Mouse (Mus musculus) limb, embryonic 11.5 days (tissue): Measurements from ENCODE around the gene Krtcap3. TPM values are rescaled to one million over a fixed set of nuclear protein-coding genes. Genes with fewer than 3 reads are reported as not detected.
"Not testable (repeated sequence)": the region's sequence is repeated elsewhere in the genome, so short reads cannot be mapped to it uniquely, and the experiment has no call there.

Experiments used
- ATAC-seq: fragments of 200-750 bp; cut with Nextera tagmentation; 2 replicates; pipeline ENCODE4 v1.8.0; 2017; ENCODE audit warnings: low read depth; ENCODE audit not compliant: insufficient number of reproducible peaks, low FRiP score, low TSS enrichment
- DNase-seq: peaks from one replicate; pipeline ENCODE4 v3.0.0-alpha.2; 2015; ENCODE audit warnings: low spot score
- H3K27ac ChIP-seq: fragments of 300-500 bp; sonication (generic); replicated peaks from 2 replicates; pipeline ENCODE4 v1.5.1; 2014; ENCODE audit warnings: low read depth, mild to moderate bottlenecking, low read length
- H3K27me3 ChIP-seq: fragments of 300-500 bp; sonication (generic); 2 replicates; pipeline ENCODE4 v1.6.1; 2014; ENCODE audit warnings: mild to moderate bottlenecking, low read length, mixed read lengths; ENCODE audit not compliant: control insufficient read depth, insufficient read depth
- H3K36me3 ChIP-seq: fragments of 300-500 bp; sonication (generic); 2 replicates; pipeline ENCODE4 v1.6.1; 2014; ENCODE audit warnings: mild to moderate bottlenecking, low read length, moderate library complexity, mixed read lengths; ENCODE audit not compliant: control insufficient read depth, insufficient read depth
- H3K4me1 ChIP-seq: fragments of 300-500 bp; sonication (generic); 2 replicates; pipeline ENCODE4 v1.6.1; 2014; ENCODE audit warnings: low read length, mixed read lengths; ENCODE audit not compliant: control insufficient read depth, insufficient read depth
- H3K4me2 ChIP-seq: fragments of 300-500 bp; sonication (generic); 2 replicates; pipeline ENCODE4 v1.6.1; 2014; ENCODE audit warnings: low read depth, mild to moderate bottlenecking, moderate library complexity; ENCODE audit not compliant: severe bottlenecking
- H3K4me3 ChIP-seq: fragments of 300-500 bp; sonication (generic); 2 replicates; pipeline ENCODE4 v1.5.1; 2014; ENCODE audit warnings: low read depth, low read length
- H3K9ac ChIP-seq: fragments of 300-500 bp; sonication (generic); 2 replicates; pipeline ENCODE4 v1.6.1; 2014; ENCODE audit warnings: mild to moderate bottlenecking, low read length
- H3K9me3 ChIP-seq: fragments of 300-500 bp; sonication (generic); 2 replicates; pipeline ENCODE4 v1.6.1; 2016; ENCODE audit warnings: low read length; ENCODE audit not compliant: control insufficient read depth
- WGBS: fragments of 180-500 bp; shearing (Covaris S2); extraction: QIAGEN DNeasy Blood & Tissue Kit; methylation state at CpG from one replicate; pipeline ENCODE4 v1.1.7; 2014; 5-methylcytosine and 5-hydroxymethylcytosine counted together
- polyA plus RNA-seq: library from polyadenylated mRNA; unstranded; fragments of >200 nt; fragmentation: Nextera tagmentation; extraction: Ambion mirVana; gene quantifications from 2 replicates; pipeline ENCODE4 v1.2.1, GENCODE M21; 2014

Gene Krtcap3
- polyA plus RNA-seq: 23.3 and 24.9 TPM in 2 replicates

DNA sequence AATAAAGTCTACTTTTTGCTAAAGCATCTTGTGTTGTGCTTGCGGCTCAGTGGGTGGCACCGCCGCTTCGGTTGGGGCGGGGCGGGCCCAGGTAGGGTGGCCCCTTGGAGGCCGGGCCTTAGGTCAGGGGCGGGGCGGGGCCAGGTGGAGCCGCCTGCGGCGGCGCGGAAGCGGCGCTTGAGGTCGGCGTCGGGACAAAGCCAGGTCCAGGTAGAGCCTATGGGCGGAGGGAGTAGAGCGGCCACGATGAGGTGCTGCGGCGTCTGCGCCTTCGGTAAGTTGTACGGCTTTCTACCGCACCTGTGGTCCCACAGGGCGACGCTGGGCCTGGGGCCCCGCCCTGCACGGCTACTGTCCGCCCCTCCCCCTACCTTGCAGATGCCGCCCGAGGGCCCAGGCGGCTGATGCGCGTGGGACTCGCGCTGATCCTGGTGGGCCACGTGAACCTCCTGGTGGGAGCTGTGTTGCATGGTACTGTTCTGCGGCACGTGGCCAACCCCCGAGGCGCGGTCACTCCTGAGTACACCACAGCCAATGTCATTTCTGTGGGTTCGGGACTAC lies at the start of gene Krtcap3:
TSS of gene Krtcap3 (plus strand) at position 151 of the 561 bp plus-strand sequence.
- ATAC-seq: peak; percentile 60

DNA sequence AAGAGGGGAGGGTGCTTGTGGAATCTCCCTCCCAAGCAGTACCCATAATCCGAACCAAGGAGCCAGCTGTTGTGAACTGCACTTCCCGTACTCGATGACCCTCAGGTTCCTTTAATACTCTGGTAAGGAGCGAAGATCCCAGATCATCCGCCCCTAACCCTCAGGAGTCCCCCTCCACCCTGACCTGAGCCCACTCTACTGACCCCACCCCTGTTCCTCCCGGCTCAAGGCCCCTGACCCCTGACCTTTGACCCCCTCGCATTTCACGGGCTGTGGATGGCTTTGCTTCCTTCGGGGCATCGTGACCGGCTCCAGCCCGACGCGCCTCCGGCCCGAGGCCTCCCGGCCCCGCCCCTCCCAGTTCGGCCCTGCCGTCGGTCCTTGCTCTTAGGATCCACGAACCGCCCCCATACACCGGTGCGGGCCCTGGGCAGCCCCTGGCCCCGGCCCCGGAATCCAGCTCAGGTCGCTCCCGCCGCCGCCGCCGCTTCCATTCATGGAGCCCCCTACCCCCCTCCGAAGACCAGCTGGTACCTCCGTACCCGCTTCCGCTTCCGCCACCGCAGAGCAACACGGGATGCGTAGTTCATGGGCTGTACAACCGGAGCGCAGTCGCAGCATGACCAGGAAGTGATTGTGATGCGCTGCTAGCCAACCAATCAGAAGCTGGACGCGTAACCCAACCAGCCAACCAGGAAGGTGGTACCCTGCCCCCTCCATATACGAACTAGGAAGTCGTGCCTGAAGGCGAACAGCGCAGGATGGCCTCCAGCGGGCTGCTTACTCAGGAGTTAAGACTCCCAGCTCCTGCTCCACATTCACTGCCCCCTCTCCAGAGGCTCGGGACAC lies 49.5 kb upstream of the Krtcap3 start, which contains the start of gene Zfp513:
TSS of gene Zfp513 (minus strand) at position 562 of the 849 bp plus-strand sequence.
- Histone ChIP-seq H3K4me2 (peak within 1 kb of the TSS; percentile 84), H3K27me3 (no peaks in the 10 kb centered on the region), H3K4me1 (peaks cover 3% of the 10 kb centered on the region; the same call in 1 of the 2 replicates), H3K9ac (peak within 1 kb of the TSS; percentile 83), H3K27ac (peak within 1 kb of the TSS; percentile 56; the same call in 1 of the 2 replicates), H3K4me3 (peak within 1 kb of the TSS; percentile 78), H3K36me3 (peaks cover 51% of the 10 kb centered on the region), H3K9me3 (peaks cover 5% of the 10 kb centered on the region)
- DNase-seq (peak; percentile 96), ATAC-seq (peak; percentile 97)
- WGBS: under 1% methylated on average over 53 of the region's 53 CpGs

More for the DNA sequence above, at the start of gene Krtcap3:
- Histone ChIP-seq H3K27ac (no peak within 1 kb of the TSS; the same call in none of the 2 replicates), H3K4me2 (peak within 1 kb of the TSS; percentile 69), H3K36me3 (peaks cover 22% of the 10 kb centered on the region), H3K27me3 (no peaks in the 10 kb centered on the region), H3K4me1 (peaks cover 25% of the 10 kb centered on the region), H3K9ac (peak within 1 kb of the TSS; percentile 58), H3K9me3 (no peaks in the 10 kb centered on the region), H3K4me3 (peak within 1 kb of the TSS; percentile 40)
- DNase-seq: peak; percentile 70
- whole genome bisulfite sequencing: 5% methylated on average over 47 of the region's 47 CpGs

DNA sequence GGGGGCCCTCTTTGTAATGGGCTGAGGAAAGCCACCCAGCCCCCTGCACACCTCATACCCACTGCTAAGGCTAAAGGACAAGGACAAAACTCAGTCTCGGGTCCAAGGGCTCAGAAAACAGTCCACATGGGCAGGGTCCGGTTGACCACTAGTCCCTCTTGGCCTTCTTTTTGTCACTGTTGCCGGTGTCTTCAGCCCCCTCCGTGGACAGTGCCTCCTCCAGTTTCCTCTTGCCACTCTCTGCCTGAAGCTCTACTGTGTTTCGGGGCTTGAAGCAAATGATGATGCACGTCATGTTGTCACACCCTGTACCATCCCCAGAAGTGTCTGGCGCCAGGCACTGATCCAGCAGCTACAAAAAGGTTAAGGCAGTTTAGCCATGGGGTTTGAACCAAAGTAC lies 48.6 kb upstream of the Krtcap3 start:
- no peaks in the 10 kb centered on the region for H3K27me3 ChIP-seq
- 89% methylated on average over 7 of the region's 7 CpGs for WGBS
- peak overlapping the region; percentile 28 for H3K9ac ChIP-seq
- no peak for ATAC-seq
- H3K27ac ChIP-seq: peak overlapping the region; percentile 10; the same call in 1 of the 2 replicates
- peak overlapping the region; percentile 84 for H3K4me2 ChIP-seq
- H3K36me3 ChIP-seq: peaks cover 42% of the 10 kb centered on the region
- peaks cover 3% of the 10 kb centered on the region; the same call in 1 of the 2 replicates for H3K4me1 ChIP-seq
- H3K9me3 ChIP-seq: peaks cover 5% of the 10 kb centered on the region
- H3K4me3 ChIP-seq: peak overlapping the region; percentile 78
- DNase-seq: no peak

- no peaks in the 10 kb centered on the region for H3K27me3 ChIP-seq
- H3K4me3 ChIP-seq: no peak overlapping the region
- peaks cover 3% of the 10 kb centered on the region; the same call in 1 of the 2 replicates for H3K4me1 ChIP-seq
- H3K27ac ChIP-seq: no peak overlapping the region
- ATAC-seq (no peak), DNase-seq (no peak)
- no peak overlapping the region for H3K9ac ChIP-seq
- H3K4me2 ChIP-seq: no peak overlapping the region
- H3K36me3 ChIP-seq: peaks cover 32% of the 10 kb centered on the region
- peaks cover 5% of the 10 kb centered on the region for H3K9me3 ChIP-seq
- 90% methylated on average over 2 of the region's 2 CpGs for WGBS
These were observed 47.6 kb upstream of the Krtcap3 start for GRCm38 (mm10) chr5:31203866-31204265.

DNA sequence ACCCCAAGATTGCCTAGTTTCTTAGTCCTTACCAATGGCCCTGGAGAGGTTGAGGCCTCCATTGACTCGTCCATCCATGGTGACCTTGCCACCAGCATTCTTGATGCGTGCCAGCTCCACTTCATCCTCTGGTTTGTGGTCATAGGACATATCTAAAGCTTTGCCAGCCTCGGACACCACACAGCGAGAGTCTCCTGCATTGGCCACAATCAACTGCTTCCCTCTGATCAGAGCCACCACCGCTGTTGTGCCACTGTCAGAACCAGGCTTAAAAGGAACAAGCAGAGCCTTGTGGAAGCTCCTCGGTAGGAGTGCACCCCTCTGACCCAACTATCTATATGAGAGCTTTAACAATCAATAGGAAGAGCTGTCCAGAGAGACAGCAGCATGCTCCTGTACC lies 47.1 kb upstream of the Krtcap3 start:
- H3K9me3 ChIP-seq: peaks cover 5% of the 10 kb centered on the region
- H3K4me2 ChIP-seq: no peak overlapping the region
- DNase-seq: no peak
- ATAC-seq: no peak
- peaks cover 3% of the 10 kb centered on the region; the same call in 1 of the 2 replicates for H3K4me1 ChIP-seq
- H3K27me3 ChIP-seq: no peaks in the 10 kb centered on the region
- H3K36me3 ChIP-seq: peaks cover 27% of the 10 kb centered on the region
- no peak overlapping the region for H3K4me3 ChIP-seq
- no peak overlapping the region for H3K27ac ChIP-seq
- WGBS: 90% methylated on average over 6 of the region's 6 CpGs
- no peak overlapping the region for H3K9ac ChIP-seq

GRCm38 (mm10) chr5:31216554-31216953 lies 34.9 kb upstream of the Krtcap3 start:
- not testable (repeated sequence) for H3K27me3 ChIP-seq, H3K4me3 ChIP-seq, H3K36me3 ChIP-seq, H3K4me2 ChIP-seq, H3K4me1 ChIP-seq, ATAC-seq, H3K9me3 ChIP-seq, H3K27ac ChIP-seq, DNase-seq, H3K9ac ChIP-seq
- 90% methylated on average over 6 of the region's 6 CpGs for WGBS

DNA sequence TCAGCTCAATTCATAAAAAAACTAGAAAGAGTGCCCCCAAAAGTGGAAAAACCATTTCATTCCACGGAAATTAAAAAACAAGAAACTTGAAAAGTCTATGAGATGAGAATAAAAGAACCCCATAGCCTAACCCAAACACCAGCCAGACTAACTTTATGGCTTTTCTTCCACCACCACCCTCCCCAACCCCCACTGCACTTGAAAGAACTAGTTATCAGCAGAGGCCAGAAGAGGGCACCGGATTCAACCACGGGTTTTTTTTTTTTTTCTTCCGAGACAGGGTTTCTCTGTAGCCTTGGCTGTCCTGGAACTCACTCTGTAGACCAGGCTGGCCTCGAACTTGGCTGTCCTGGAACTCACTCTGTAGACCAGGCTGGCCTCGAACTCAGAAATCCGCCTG lies 33.2 kb upstream of the Krtcap3 start:
- no peak overlapping the region for H3K4me3 ChIP-seq
- 47% methylated on average over 5 of the region's 7 CpGs for WGBS
- DNase-seq: no peak
- H3K9me3 ChIP-seq: no peaks in the 10 kb centered on the region
- ATAC-seq: no peak
- H3K9ac ChIP-seq: no peak overlapping the region
- no peaks in the 10 kb centered on the region for H3K27me3 ChIP-seq
- H3K4me2 ChIP-seq: no peak overlapping the region
- 0 out of 2 replicates have a peak, but pooled peaks cover 3% of the 10 kb centered on the region for H3K4me1 ChIP-seq
- no peak overlapping the region for H3K27ac ChIP-seq
- 0 out of 2 replicates have a peak, but pooled peaks cover 2% of the 10 kb centered on the region for H3K36me3 ChIP-seq

DNA sequence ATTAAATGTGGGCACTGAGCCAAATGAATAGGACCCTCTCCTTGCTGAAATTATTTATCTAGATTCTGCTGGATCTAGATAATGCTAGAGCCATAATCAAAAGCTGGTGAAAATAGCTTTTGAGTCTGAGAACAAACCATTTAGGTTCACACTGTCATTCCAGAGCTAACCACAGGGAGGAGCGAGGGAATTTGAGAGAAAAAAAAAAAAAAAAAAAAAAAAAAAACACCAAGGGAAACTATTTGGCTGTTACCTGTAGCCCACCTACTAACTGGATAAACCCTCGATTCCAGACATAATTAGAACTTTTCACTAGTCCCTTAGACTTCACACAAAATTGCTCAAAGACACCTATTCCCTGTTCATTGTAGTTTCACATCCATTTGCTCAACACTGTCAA lies 32.4 kb upstream of the Krtcap3 start:
- Histone ChIP-seq H3K4me3 (peak overlapping the region; percentile 98; the same call in 1 of the 2 replicates), H3K9me3 (no peaks in the 10 kb centered on the region), H3K4me2 (peak overlapping the region; percentile 82), H3K4me1 (0 out of 2 replicates have a peak, but pooled peaks cover 3% of the 10 kb centered on the region), H3K27me3 (no peaks in the 10 kb centered on the region), H3K27ac (no peak overlapping the region), H3K9ac (no peak overlapping the region), H3K36me3 (0 out of 2 replicates have a peak, but pooled peaks cover 2% of the 10 kb centered on the region)
- DNase-seq: no peak
- 4% methylated on average over 2 of the region's 2 CpGs for WGBS
- ATAC-seq: no peak
